Comparison of ENCODE assay signal across 26 mouse cellular contexts in the genomic region with DNA sequence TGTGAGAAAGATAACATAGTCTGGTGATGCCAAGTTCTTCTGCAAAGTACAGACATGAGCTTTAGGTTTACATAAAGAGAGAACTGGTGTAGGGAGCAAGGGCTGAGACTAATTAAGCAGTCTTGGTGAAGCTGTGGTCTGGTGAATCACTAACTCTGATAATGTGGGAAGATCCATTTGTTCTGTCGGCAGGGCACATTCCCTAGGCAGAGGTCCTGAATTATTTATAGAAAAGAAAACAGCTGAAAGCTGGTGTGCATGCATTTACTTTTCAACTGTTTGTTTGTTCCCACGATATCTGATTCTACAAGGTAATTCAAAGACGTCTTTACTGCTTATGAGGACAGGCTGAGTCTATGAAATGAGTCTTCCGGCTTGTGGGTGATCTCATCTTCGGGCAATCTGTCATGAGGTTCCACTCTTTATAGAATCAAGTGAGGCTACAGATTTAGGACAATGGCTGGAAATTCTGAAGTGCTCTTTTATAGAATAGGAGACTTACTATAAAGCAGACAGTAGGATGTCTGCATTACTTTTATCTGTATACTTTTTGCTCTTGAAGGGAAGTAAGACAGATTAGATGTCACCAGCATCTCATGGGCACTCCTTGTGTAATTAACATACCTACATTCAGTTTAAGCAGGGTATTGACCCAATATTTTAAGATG.
DNase-seq lines count a peak whose midpoint lies in the region; ATAC-seq lines count a peak whose summit lies in the region.
"Had no signal": no experiment of that assay in that cellular context is flagged by ENCODE, and none has a peak within 500 bp of the region (broad histone marks: within the 10 kb centered on the region; RNA-seq: fewer than 3 reads in every experiment).

No protein-coding gene starts in this region.

- no peak overlapping the region for H3K4me3 ChIP-seq in midbrain, embryonic 11.5 days (ENCODE audit: low read depth, low read length)
- H3K4me3 ChIP-seq in midbrain, embryonic 13.5 days (replicated peaks), result no peak overlapping the region
- H3K4me3 ChIP-seq: embryonic facial prominence, embryonic 10.5 days; embryonic facial prominence, embryonic 13.5 days; erythroblast, embryonic 14.5 days; forebrain, embryonic 12.5 days; forebrain, embryonic 15.5 days; gastrocnemius, adult 2 months; hindbrain, embryonic 12.5 days; hindbrain, embryonic 15.5 days had no signal

- no peaks in the 10 kb centered on the region for H3K4me1 ChIP-seq in midbrain, embryonic 11.5 days (ENCODE audit: control insufficient read depth, insufficient read depth, low read length)
- no peaks in the 10 kb centered on the region for H3K4me1 ChIP-seq in midbrain, embryonic 13.5 days (replicated peaks)
- H3K4me1 ChIP-seq: embryonic facial prominence, embryonic 10.5 days; embryonic facial prominence, embryonic 13.5 days; forebrain, embryonic 12.5 days; forebrain, embryonic 15.5 days; hindbrain, embryonic 12.5 days; hindbrain, embryonic 15.5 days had no signal

- H3K9ac ChIP-seq in midbrain, embryonic 11.5 days (ENCODE audit: low read length), result no peak overlapping the region
- no peak overlapping the region for H3K9ac ChIP-seq in midbrain, embryonic 13.5 days (replicated peaks)
- H3K9ac ChIP-seq: embryonic facial prominence, embryonic 13.5 days; forebrain, embryonic 12.5 days; forebrain, embryonic 15.5 days; hindbrain, embryonic 12.5 days; hindbrain, embryonic 15.5 days had no signal

- no peaks in the 10 kb centered on the region for H3K36me3 ChIP-seq in midbrain, embryonic 11.5 days (ENCODE audit: control insufficient read depth, insufficient read depth, low read length)
- no peaks in the 10 kb centered on the region for H3K36me3 ChIP-seq in midbrain, embryonic 13.5 days
- H3K36me3 ChIP-seq: embryonic facial prominence, embryonic 10.5 days; embryonic facial prominence, embryonic 13.5 days; forebrain, embryonic 12.5 days; forebrain, embryonic 15.5 days; hindbrain, embryonic 12.5 days; hindbrain, embryonic 15.5 days had no signal

- H3K9me3 ChIP-seq in midbrain, embryonic 11.5 days (ENCODE audit: control insufficient read depth, low read length), result no peaks in the 10 kb centered on the region
- H3K9me3 ChIP-seq in midbrain, embryonic 13.5 days, result no peaks in the 10 kb centered on the region
- H3K9me3 ChIP-seq: embryonic facial prominence, embryonic 10.5 days; embryonic facial prominence, embryonic 13.5 days; forebrain, embryonic 12.5 days; forebrain, embryonic 15.5 days; hindbrain, embryonic 12.5 days; hindbrain, embryonic 15.5 days had no signal

- peak; percentile 62 for DNase-seq in midbrain, embryonic 11.5 days (ENCODE audit: low spot score, missing footprints)
- DNase-seq in Muller cell, postnatal 12 days (ENCODE audit: inconsistent ontology term), result peak; percentile 52
- peak; percentile 32 for DNase-seq in brain, adult 2 months (ENCODE audit: low read depth, low spot score)
- no peak for DNase-seq in adrenal gland, postnatal 25 days
- no peak for DNase-seq in c-Kit-positive CD71-positive TER-119-positive erythroid progenitor cells, embryonic 14.5 days (ENCODE audit: low spot score)
- DNase-seq: adrenal gland, adult 8-10 months; adrenal gland, postnatal 36 days; cerebellum, adult 11-12 months; cerebellum, adult 8-10 months; cerebellum, postnatal 10 days; cerebellum, postnatal 36 days; embryo, embryonic 11 days; gastrocnemius, adult 2 months; gastrocnemius, postnatal 14 days; heart, adult 11 months had no signal

- H3K4me2 ChIP-seq in midbrain, embryonic 11.5 days, result no peak overlapping the region
- no peak overlapping the region for H3K4me2 ChIP-seq in midbrain, embryonic 13.5 days (replicated peaks)
- H3K4me2 ChIP-seq: embryonic facial prominence, embryonic 13.5 days; forebrain, embryonic 12.5 days; forebrain, embryonic 15.5 days; heart, embryonic 11.5 days; hindbrain, embryonic 12.5 days; hindbrain, embryonic 15.5 days had no signal

- ATAC-seq in midbrain, embryonic 11.5 days (ENCODE audit: low FRiP score), result 0 out of 2 replicates have a peak, but pooled peaks have one; percentile 30
- ATAC-seq in midbrain, embryonic 13.5 days, result no peak
- ATAC-seq: CD4-positive, CD25-positive, alpha-beta regulatory T cell, adult 4 months; forebrain, embryonic 15.5 days; intestine, postnatal 0 days had no signal

- H3K27me3 ChIP-seq in midbrain, embryonic 11.5 days (ENCODE audit: control insufficient read depth, insufficient read depth, low read length), result no peaks in the 10 kb centered on the region
- no peaks in the 10 kb centered on the region for H3K27me3 ChIP-seq in midbrain, embryonic 13.5 days
- H3K27me3 ChIP-seq: embryonic facial prominence, embryonic 13.5 days; forebrain, embryonic 12.5 days; forebrain, embryonic 15.5 days; hindbrain, embryonic 12.5 days; hindbrain, embryonic 15.5 days had no signal

- H3K27ac ChIP-seq in midbrain, embryonic 11.5 days (ENCODE audit: low read depth, low read length), result no peak overlapping the region
- H3K27ac ChIP-seq in midbrain, embryonic 13.5 days, result no peak overlapping the region
- H3K27ac ChIP-seq: embryonic facial prominence, embryonic 10.5 days; embryonic facial prominence, embryonic 13.5 days; forebrain, embryonic 12.5 days; forebrain, embryonic 15.5 days; gastrocnemius, adult 2 months; hindbrain, embryonic 12.5 days; hindbrain, embryonic 15.5 days had no signal

- WGBS in midbrain, embryonic 11.5 days, result 75% methylated on average over 5 of the region's 5 CpGs
- WGBS in midbrain, embryonic 13.5 days, result 69% methylated on average over 5 of the region's 5 CpGs

Comparison
In these comparisons a context has a peak if more than half of its experiments do, and no peak if none do; other contexts are left out.
1. DNase-seq: peak in midbrain, embryonic 11.5 days (single experiment), Muller cell, postnatal 12 days (single experiment) and brain, adult 2 months (single experiment); none in adrenal gland, postnatal 25 days (single experiment) and c-Kit-positive CD71-positive TER-119-positive erythroid progenitor cells, embryonic 14.5 days (single experiment).